Mouse (Mus musculus) left cerebral cortex, adult 9 months (tissue): ENCODE results near the gene Gm20604.

Source experiments
- DNase-seq, 2 experiments: peaks; one replicate each; pipeline ENCODE4 v3.0.0; 2022; ENCODE audit warnings: low spot score in 2 of 2

The Gm20604 gene

GRCm38 (mm10) chr12:102743036-102743588, 15.4 kb downstream of the Gm20604 start:
- DNase-seq: peak in 1 of 2 experiments; percentile 43

- no peak for DNase-seq
Measured at GRCm38 (mm10) chr12:102742056-102742455, 16.4 kb downstream of the Gm20604 start.

DNA sequence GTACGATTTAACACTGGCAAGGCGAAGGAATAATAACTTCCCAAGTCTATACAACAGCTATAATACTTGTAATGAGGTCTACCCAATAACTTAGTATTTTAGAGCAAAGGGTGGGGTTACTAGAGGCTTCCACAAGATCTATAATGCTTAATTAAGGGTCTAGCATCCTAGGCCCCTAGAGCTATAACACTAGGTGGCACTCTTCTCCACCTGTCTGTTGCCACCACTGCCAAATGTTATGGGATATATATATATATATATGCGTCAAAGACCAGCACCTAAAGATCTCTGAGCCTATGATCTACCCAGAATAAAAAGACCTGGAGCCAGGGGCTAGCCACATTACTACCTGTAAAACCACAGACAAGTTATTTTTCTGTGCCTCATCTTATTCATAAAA, 18.2 kb downstream of the Gm20604 start:
- DNase-seq: no peak

DNA sequence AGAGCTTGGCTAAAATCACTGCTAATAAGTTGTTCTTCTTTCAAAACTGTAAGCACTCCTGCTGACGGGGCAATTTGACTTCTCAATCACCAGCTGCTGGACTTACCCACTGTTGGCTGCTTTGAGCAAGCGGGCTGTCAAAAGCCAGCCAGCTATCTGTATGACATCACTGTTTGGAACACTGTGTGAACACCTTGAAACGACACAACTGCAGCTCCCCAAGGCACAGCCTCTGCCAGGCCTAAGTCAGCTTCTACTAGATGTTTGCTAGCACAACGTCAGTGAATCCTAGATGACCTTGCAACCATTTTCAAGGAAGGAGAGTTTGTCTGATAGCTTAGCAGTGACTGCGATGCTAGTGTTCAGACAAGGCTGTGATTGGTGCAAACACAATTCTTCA, 19.4 kb downstream of the Gm20604 start:
- no peak for DNase-seq

- peak in 1 of 2 experiments; percentile 49 for DNase-seq
Measured at GRCm38 (mm10) chr12:102733381-102733780, 25.1 kb downstream of the Gm20604 start.

- no peak for DNase-seq
Measured at GRCm38 (mm10) chr12:102730798-102731619, 27.5 kb downstream of the Gm20604 start.

- DNase-seq: peak in 1 of 2 experiments; percentile 79
Measured at GRCm38 (mm10) chr12:102729855-102730797, 28.3 kb downstream of the Gm20604 start.

DNA sequence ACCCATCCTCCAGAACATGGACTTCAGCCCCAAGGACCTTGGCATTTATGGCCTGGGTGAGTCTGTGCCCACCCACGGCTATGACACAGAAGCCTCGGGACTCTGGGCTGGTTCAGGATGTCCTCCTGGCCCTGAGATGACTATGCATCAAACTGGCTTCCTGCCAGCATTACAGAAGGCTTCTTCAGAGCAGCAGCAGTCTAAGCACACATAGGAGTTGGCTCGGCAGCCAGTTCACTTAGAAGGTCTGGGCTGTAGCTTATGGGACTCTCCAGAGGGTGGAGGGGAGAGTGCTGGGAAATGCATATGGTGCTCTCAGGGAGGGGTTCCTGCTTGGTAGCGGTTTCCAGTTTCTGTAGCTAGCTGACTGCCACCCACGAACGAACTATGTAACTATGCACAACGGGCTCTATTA, 32.7 kb downstream of the Gm20604 start:
- DNase-seq: no peak

GRCm38 (mm10) chr12:102725146-102725545, 33.3 kb downstream of the Gm20604 start:
- DNase-seq: no peak

GRCm38 (mm10) chr12:102723861-102724260, 34.6 kb downstream of the Gm20604 start:
- peak in 1 of 2 experiments; percentile 62 for DNase-seq

DNA sequence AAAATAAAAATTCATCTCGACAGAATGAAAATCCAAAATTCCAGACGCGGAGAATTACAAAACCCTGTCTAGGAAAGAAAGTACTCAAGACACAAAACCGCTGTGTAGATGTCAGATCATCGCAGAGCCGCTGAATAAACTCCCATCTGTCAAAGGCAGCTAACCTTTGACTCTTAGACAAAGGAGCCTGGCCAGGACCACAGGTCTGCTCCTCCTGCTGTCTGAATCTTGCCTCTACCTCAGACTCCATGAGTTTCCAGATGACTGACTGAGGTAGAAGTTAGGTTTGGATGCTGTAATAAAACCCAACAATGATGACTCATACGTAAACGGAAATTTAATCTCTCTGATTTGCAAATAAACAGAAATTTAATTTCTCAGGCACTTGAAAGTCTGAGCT, 35.5 kb downstream of the Gm20604 start:
- no peak for DNase-seq

DNA sequence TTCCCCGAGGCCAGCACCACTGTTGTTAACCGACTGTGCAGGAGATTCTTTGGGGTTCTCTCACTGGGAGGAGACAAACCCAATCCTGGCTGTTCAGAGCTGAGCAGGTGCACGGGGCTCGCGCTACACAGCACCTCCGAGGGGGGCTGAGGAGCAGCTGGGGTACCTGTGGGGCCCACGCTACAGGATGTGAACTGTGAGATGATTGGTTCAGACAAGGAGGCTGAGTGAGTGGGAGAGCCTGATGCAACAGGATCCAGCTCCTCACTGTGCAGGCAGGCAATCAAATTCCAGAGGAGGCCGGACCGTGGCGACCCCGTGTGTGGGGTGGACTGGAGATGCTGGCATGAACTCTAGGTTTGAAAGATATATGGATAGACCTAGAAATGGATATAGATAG, 36.0 kb downstream of the Gm20604 start:
- no peak for DNase-seq

DNA sequence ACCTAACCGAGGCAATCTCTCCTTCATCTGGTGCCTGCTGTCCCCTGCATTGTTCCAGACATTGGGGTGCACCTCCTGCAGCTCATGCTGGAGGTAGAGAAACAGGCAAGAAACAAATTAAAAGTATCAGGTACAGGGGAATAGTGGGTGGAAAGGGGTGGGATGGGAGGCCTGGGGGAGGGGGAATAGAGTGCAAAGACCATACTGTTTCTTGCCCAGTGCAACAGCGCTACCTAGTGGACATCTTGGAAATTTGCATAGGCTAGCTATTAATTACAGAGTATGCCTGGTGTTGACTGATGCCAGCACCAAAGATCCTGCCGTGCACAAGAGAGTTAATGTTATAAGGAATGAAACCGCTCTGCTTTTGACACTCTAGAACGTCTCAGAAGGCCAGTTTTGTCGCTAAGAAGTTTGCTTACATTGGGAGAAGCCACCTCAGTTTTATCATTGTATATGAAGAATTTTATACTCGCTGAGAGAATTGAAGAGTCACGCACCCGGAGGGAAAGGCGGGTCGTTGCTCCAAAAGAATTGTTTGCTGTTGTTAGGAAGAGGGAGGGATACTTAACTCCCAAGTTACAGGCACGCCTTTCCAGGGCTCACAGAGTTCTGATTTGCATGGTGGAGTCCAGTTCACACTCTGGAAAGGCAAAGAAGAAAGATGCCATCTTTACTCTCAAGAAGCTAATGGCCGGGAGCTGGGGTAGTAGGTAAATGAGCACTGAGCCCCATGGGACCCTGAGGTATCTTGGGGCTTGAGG, 38.7 kb downstream of the Gm20604 start:
- DNase-seq: no peak

DNA sequence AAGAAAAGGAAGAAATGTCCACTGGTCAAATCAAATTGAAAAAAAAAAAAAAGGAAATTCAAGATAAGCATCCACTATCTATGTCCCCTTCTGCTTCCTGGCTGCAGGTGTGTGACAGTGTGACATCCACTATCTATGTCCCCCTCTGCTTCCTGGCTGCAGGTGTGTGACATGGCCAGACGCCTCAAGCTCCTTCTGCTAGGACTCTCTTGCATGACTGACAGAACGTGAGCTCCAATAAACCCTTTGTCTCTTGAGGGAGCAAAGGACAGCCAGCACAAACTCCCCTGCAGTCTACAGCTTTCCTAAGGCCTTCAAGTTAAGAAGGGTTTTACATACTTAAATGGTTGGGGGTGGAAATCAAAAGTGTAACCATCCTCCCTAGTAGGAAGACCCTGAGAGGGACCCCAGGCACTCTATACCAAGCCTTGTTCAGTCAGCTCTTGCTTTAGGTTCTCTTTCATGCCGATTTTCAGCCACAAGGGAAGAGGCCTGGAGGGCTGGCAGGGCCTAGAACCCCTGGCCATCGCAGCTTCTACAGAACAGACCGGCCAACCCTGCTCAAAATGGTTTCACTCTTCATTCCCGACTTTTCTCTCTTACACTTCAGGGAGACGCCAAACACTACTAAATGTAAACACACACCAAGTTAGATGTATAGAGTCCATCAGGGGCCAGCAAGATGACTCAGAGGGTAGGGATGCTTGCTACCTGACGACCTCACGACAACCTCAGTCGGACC, 43.6 kb downstream of the Gm20604 start:
- DNase-seq: no peak

GRCm38 (mm10) chr12:102714116-102714515, 44.4 kb downstream of the Gm20604 start:
- no peak for DNase-seq

DNA sequence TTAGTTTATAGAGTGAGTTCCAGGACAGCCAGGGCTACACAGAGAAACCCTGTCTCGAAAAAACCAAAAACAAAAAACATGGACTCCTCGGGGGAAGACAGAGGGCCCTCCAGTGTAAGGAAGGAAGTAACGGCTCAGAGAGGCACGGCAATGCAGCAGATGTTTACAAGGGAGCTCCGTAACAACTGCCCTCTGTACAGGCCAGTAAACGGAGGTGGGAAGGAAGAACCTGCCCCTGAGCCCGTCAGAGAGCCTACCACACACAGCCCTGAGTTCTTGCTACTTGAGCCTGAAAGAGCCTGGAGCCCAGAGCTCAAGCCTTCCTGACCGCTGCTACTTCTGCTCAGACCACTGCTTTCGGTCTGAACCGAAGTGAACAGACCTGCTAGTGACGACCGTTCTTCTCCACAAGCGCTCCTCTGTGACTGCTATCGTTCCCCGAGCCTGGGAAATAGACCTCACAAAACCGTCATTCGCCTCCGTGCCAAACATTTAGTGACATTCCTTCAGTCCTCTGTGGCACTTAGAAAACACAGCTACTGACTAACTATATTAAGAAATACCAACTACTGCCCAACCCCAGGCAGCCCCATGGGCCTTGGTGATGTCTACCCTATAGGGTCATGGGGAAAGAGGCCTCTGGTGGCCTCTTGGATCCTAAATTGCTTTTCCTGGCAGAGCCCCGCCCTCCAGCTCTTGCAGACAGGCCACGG, 45.2 kb downstream of the Gm20604 start:
- DNase-seq: no peak

DNA sequence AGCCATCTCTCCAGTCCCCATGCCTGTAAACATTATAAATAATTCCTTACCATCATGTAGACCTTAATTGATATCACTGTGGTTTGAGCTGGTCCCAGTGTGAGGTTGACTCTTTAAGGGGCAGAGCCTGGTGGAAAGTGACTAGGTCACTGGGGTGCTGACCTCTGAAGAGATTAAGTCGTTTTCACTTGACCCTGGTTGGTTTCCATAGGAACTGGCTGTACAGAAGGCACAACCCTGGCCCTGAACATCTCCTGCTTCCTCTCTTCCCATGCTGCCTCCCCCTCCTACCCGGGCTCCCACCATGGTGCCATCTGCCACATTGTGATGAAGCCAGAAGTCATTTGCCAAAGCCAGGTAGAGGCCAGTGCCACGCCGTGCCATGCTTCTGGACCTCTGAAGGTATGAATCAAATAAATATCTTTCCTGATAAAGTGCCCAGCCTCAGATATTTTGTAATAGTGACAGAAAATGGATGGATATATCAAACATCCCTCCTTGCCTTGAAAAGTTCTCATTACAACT, 47.6 kb downstream of the Gm20604 start:
- DNase-seq: no peak

DNA sequence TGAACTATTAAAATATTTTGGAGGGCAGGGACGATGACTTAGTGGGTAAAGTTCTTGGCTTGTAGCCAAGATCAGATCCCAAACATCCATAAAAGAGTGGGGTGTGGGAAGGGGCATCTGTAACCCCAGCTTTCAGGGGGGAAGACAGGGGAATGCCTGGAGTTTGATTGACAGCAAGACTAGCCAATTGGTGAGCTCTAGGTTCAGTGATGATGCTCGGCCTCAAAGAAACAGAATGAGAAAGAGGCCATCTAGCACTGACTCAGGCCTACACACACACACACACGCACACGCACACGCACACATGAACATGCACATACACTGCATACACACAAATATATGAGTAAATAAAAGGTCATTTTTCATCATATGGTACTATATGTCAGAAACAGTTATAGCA, 48.6 kb downstream of the Gm20604 start:
- no peak for DNase-seq

DNA sequence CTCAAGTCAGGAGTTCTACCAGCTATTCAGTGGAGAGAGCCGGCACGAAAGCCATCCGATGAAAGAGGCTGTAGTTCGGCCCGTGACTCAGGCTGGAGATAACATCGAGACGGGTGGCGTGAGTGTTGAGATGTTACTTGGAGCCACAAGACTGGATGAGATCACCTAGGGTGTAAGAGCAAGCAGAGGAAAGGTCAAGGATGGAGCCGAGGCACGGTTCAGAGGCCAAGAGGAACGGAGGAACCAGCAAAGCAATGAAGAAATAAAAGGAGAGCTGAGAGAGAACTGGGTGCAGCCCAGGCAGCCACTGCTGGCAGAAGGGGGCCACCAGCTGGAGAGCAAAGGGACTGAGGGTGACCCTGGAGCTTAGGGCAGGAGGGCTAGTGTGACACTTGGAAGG, 50.3 kb downstream of the Gm20604 start:
- DNase-seq: no peak
